Mouse (Mus musculus): Measurements from ENCODE around the gene Klk4. TPM values are rescaled to one million over a fixed set of nuclear protein-coding genes. Genes with fewer than 3 reads are reported as not detected.

Klk4 gene
- total RNA-seq, 2 experiments from 2014 or later = 0.21 to 0.24 TPM

GRCm38 (mm10) chr7:43919559-43920451 lies 38.8 kb downstream of the Klk4 start:
- peak; percentile 79 for DNase-seq

GRCm38 (mm10) chr7:43920582-43920981 lies 39.6 kb downstream of the Klk4 start:
- no peak for DNase-seq

GRCm38 (mm10) chr7:43921087-43921486 lies 40.1 kb downstream of the Klk4 start:
- no peak for DNase-seq

GRCm38 (mm10) chr7:43921941-43922340 lies 41.0 kb downstream of the Klk4 start:
- DNase-seq = no peak

GRCm38 (mm10) chr7:43925985-43926384 lies 45.0 kb downstream of the Klk4 start:
- peak; percentile 17 for DNase-seq

- peak; percentile 31 for DNase-seq
Observed at GRCm38 (mm10) chr7:43928521-43928920, 47.6 kb downstream of the Klk4 start.

- no peak for DNase-seq
Observed at GRCm38 (mm10) chr7:43932337-43932736, 51.4 kb downstream of the Klk4 start.

- no peak for DNase-seq
Observed at GRCm38 (mm10) chr7:43933440-43933839, 52.5 kb downstream of the Klk4 start, which contains the start of gene Klk15. Gene Klk15 (plus strand): TSS chr7:43933740.

- no peak for DNase-seq
Observed at GRCm38 (mm10) chr7:43934747-43935146, 53.8 kb downstream of the Klk4 start.

Other genes starting within 250 kb of the Klk4 start
- gene Ceacam18, start 246.5 kb upstream of the Klk4 start, total RNA-seq (2021) = not detected
- gene Siglece, start 221.0 kb upstream of the Klk4 start, total RNA-seq (2021) = 1 to 10 TPM; 1.1 to 1.6 TPM
- gene Ctu1, start 209.1 kb upstream of the Klk4 start, total RNA-seq (2021) = 1 to 10 TPM; 9.7 to 9.8 TPM
- gene Klk14, start 190.7 kb upstream of the Klk4 start, total RNA-seq (2021) = under 1 TPM in 1 of 2 experiments, not detected in 1; 0.24 TPM
- gene Klk13, start 168.6 kb upstream of the Klk4 start, total RNA-seq (2021) = not detected
- not detected for gene Klk12, start 112.3 kb upstream of the Klk4 start, total RNA-seq (2021)
- gene Klk11, start 106.6 kb upstream of the Klk4 start, total RNA-seq (2021) = under 1 TPM in 1 of 2 experiments, not detected in 1; 0.27 TPM
- under 1 TPM; 0.45 to 0.79 TPM for gene Klk10, start 100.1 kb upstream of the Klk4 start, total RNA-seq (2021)
- not detected for gene Klk9, start 89.3 kb upstream of the Klk4 start, total RNA-seq (2021)
- gene Klk8, start 83.6 kb upstream of the Klk4 start, total RNA-seq (2021) = 1 to 10 TPM; 7.0 to 7.3 TPM
- gene Klk7, start 69.9 kb upstream of the Klk4 start, total RNA-seq (2021) = not detected
- not detected for gene Klk6, start 56.7 kb upstream of the Klk4 start, total RNA-seq (2021)
- not detected for gene Klk5, start 39.2 kb upstream of the Klk4 start, total RNA-seq (2021)
- not detected for gene Klk15, start 52.6 kb downstream of the Klk4 start, total RNA-seq (2021)
- not detected for gene Klk1b8, start 69.5 kb downstream of the Klk4 start, total RNA-seq (2021)
- not detected for gene Klk1b1, start 85.6 kb downstream of the Klk4 start, total RNA-seq (2021)
- not detected for gene Klk1b9, start 94.9 kb downstream of the Klk4 start, total RNA-seq (2021)
- not detected for gene Klk1b11, start 114.7 kb downstream of the Klk4 start, total RNA-seq (2021)
- gene Klk1b26, start 131.0 kb downstream of the Klk4 start, total RNA-seq (2021) = not detected
- gene Klk1b27, start 171.1 kb downstream of the Klk4 start, total RNA-seq (2021) = under 1 TPM in 1 of 2 experiments, not detected in 1; 0.30 TPM
- gene Klk1b21, start 221.2 kb downstream of the Klk4 start, total RNA-seq (2021) = not detected
- gene Klk1b22, start 231.5 kb downstream of the Klk4 start, total RNA-seq (2021) = not detected